Mouse (Mus musculus): ENCODE measurements around the gene Derl2. TPM values are rescaled to one million over a fixed set of nuclear protein-coding genes. Genes with fewer than 3 reads are reported as not detected.

Gene Derl2
- polyA plus RNA-seq, 1 experiment from 2014 or later, result 52.1 TPM

DNA sequence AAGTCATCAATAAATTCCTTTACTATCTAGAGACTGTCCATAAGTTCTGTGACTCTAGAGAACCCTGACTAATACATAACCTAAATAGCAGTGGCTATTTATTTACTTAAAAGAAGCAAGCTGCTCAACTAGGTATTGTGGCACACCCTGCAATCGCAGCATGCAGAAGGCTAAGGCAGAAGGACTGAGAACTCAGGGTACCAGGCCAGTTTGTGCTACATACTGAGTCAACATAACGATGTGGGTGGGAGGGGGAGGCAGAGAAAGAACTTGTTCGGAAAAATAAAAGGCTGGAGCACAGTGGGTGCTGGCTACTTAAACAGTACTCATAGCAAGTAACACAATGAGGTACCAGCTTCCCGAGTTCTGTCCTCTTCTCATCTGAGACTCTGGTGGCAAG lies 18.5 kb downstream of the Derl2 start:
- ATAC-seq (ENCODE audit: low read depth), result no peak
- Histone ChIP-seq H3K4me3 (ENCODE audit: low read length) (no peak overlapping the region), H3K4me1 (replicated peaks; ENCODE audit: control insufficient read depth, insufficient read depth, low read length) (peaks cover 9% of the 10 kb centered on the region), H3K27me3 (ENCODE audit: control insufficient read depth, insufficient read depth, low read depth, low read length) (no peaks in the 10 kb centered on the region), H3K9me3 (ENCODE audit: control insufficient read depth, low read length) (no peaks in the 10 kb centered on the region), H3K27ac (ENCODE audit: low read length) (no peak overlapping the region), H3K9ac (ENCODE audit: low read length) (no peak overlapping the region), H3K36me3 (ENCODE audit: control insufficient read depth, insufficient read depth, low read length) (peaks cover 15% of the 10 kb centered on the region), H3K4me2 (ENCODE audit: low read depth, low read length) (no peak overlapping the region)
- 82% methylated on average over 4 of the region's 4 CpGs for WGBS

- Histone ChIP-seq H3K36me3 (ENCODE audit: control insufficient read depth, insufficient read depth, low read length) (peaks cover 25% of the 10 kb centered on the region), H3K27ac (ENCODE audit: low read length) (peak within 1 kb of the TSS; percentile 13; the same call in 1 of the 2 replicates), H3K9me3 (ENCODE audit: control insufficient read depth, low read length) (no peaks in the 10 kb centered on the region), H3K4me1 (replicated peaks; ENCODE audit: control insufficient read depth, insufficient read depth, low read length) (peaks cover 9% of the 10 kb centered on the region), H3K4me3 (ENCODE audit: low read length) (peak within 1 kb of the TSS; percentile 93), H3K27me3 (ENCODE audit: control insufficient read depth, insufficient read depth, low read depth, low read length) (no peaks in the 10 kb centered on the region), H3K4me2 (ENCODE audit: low read depth, low read length) (peak within 1 kb of the TSS; percentile 80), H3K9ac (ENCODE audit: low read length) (peak within 1 kb of the TSS; percentile 91)
- under 1% methylated on average over 55 of the region's 64 CpGs for WGBS
- ATAC-seq (ENCODE audit: low read depth), result peak; percentile 98
These were observed 36.9 kb downstream of the Derl2 start, which contains the start of gene C1qbp for GRCm38 (mm10) chr11:70982557-70983228. C1qbp (minus strand) TSS chr11:70983026.

GRCm38 (mm10) chr11:70982030-70982429 lies 37.6 kb downstream of the Derl2 start:
- WGBS, result 4% methylated on average over 12 of the region's 12 CpGs
- peaks cover 27% of the 10 kb centered on the region for H3K36me3 ChIP-seq (ENCODE audit: control insufficient read depth, insufficient read depth, low read length)
- peak overlapping the region; percentile 91 for H3K9ac ChIP-seq (ENCODE audit: low read length)
- H3K4me2 ChIP-seq (ENCODE audit: low read depth, low read length), result peak overlapping the region; percentile 80
- H3K4me3 ChIP-seq (ENCODE audit: low read length), result peak overlapping the region; percentile 93
- no peaks in the 10 kb centered on the region for H3K9me3 ChIP-seq (ENCODE audit: control insufficient read depth, low read length)
- H3K27ac ChIP-seq (ENCODE audit: low read length), result no peak overlapping the region
- H3K27me3 ChIP-seq (ENCODE audit: control insufficient read depth, insufficient read depth, low read depth, low read length), result no peaks in the 10 kb centered on the region
- ATAC-seq (ENCODE audit: low read depth), result no peak
- peaks cover 9% of the 10 kb centered on the region for H3K4me1 ChIP-seq (replicated peaks; ENCODE audit: control insufficient read depth, insufficient read depth, low read length)

- no peak for ATAC-seq (ENCODE audit: low read depth)
- H3K36me3 ChIP-seq (ENCODE audit: control insufficient read depth, insufficient read depth, low read length), result peaks cover 21% of the 10 kb centered on the region
- H3K9me3 ChIP-seq (ENCODE audit: control insufficient read depth, low read length), result no peaks in the 10 kb centered on the region
- no peak overlapping the region for H3K9ac ChIP-seq (ENCODE audit: low read length)
- H3K4me2 ChIP-seq (ENCODE audit: low read depth, low read length), result no peak overlapping the region
- H3K4me1 ChIP-seq (replicated peaks; ENCODE audit: control insufficient read depth, insufficient read depth, low read length), result peaks cover 9% of the 10 kb centered on the region
- no peak overlapping the region for H3K4me3 ChIP-seq (ENCODE audit: low read length)
- H3K27me3 ChIP-seq (ENCODE audit: control insufficient read depth, insufficient read depth, low read depth, low read length), result no peaks in the 10 kb centered on the region
- 87% methylated on average over 14 of the region's 14 CpGs for WGBS
- H3K27ac ChIP-seq (ENCODE audit: low read length), result no peak overlapping the region
These were observed 38.7 kb downstream of the Derl2 start for GRCm38 (mm10) chr11:70980751-70981510.

GRCm38 (mm10) chr11:70980232-70980631 lies 39.4 kb downstream of the Derl2 start:
- no peaks in the 10 kb centered on the region for H3K27me3 ChIP-seq (ENCODE audit: control insufficient read depth, insufficient read depth, low read depth, low read length)
- no peaks in the 10 kb centered on the region for H3K9me3 ChIP-seq (ENCODE audit: control insufficient read depth, low read length)
- peaks cover 9% of the 10 kb centered on the region for H3K4me1 ChIP-seq (replicated peaks; ENCODE audit: control insufficient read depth, insufficient read depth, low read length)
- H3K36me3 ChIP-seq (ENCODE audit: control insufficient read depth, insufficient read depth, low read length), result peaks cover 21% of the 10 kb centered on the region
- WGBS, result 88% methylated on average over 6 of the region's 6 CpGs
- no peak overlapping the region for H3K9ac ChIP-seq (ENCODE audit: low read length)
- no peak overlapping the region for H3K4me3 ChIP-seq (ENCODE audit: low read length)
- no peak for ATAC-seq (ENCODE audit: low read depth)
- H3K27ac ChIP-seq (ENCODE audit: low read length), result no peak overlapping the region
- H3K4me2 ChIP-seq (ENCODE audit: low read depth, low read length), result no peak overlapping the region

- WGBS, result 81% methylated on average over 6 of the region's 6 CpGs
These were observed 42.3 kb downstream of the Derl2 start for GRCm38 (mm10) chr11:70977293-70977692.

DNA sequence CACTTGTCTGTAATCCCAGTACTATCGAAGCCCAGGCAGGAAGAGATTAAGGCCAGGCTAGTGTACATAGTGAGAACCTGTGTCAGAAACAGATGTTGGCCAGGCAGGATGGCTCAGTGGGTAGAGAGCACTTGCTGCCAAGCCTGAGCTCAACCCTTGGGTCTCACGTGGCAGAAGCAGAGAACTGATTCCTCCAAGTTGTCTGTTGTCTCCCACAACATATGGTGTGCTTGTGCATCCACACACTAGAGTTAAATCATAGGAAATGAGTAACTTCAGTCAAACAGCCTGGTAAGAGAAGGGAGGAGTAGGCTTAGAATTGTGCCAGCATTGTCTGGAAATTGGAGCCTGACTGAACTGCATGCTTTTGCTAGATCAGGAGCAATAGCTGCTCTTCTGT lies 44.4 kb downstream of the Derl2 start:
- WGBS, result 70% methylated on average over 2 of the region's 2 CpGs
- peaks cover 24% of the 10 kb centered on the region for H3K36me3 ChIP-seq (ENCODE audit: control insufficient read depth, insufficient read depth, low read length)
- H3K9me3 ChIP-seq (ENCODE audit: control insufficient read depth, low read length), result no peaks in the 10 kb centered on the region
- no peaks in the 10 kb centered on the region for H3K27me3 ChIP-seq (ENCODE audit: control insufficient read depth, insufficient read depth, low read depth, low read length)
- no peak for ATAC-seq (ENCODE audit: low read depth)
- H3K4me3 ChIP-seq (ENCODE audit: low read length), result no peak overlapping the region
- no peak overlapping the region for H3K9ac ChIP-seq (ENCODE audit: low read length)
- H3K4me2 ChIP-seq (ENCODE audit: low read depth, low read length), result no peak overlapping the region
- no peak overlapping the region for H3K27ac ChIP-seq (ENCODE audit: low read length)
- H3K4me1 ChIP-seq (replicated peaks; ENCODE audit: control insufficient read depth, insufficient read depth, low read length), result peaks cover 3% of the 10 kb centered on the region; the same call in 1 of the 2 replicates

More at GRCm38 (mm10) chr11:70977293-70977692, 42.3 kb downstream of the Derl2 start:
- H3K4me2 ChIP-seq (ENCODE audit: low read depth, low read length), result no peak overlapping the region
- H3K4me3 ChIP-seq (ENCODE audit: low read length), result no peak overlapping the region
- H3K36me3 ChIP-seq (ENCODE audit: control insufficient read depth, insufficient read depth, low read length), result peaks cover 24% of the 10 kb centered on the region
- H3K27ac ChIP-seq (ENCODE audit: low read length), result no peak overlapping the region
- no peaks in the 10 kb centered on the region for H3K27me3 ChIP-seq (ENCODE audit: control insufficient read depth, insufficient read depth, low read depth, low read length)
- H3K9ac ChIP-seq (ENCODE audit: low read length), result no peak overlapping the region
- H3K9me3 ChIP-seq (ENCODE audit: control insufficient read depth, low read length), result no peaks in the 10 kb centered on the region
- no peak for ATAC-seq (ENCODE audit: low read depth)
- H3K4me1 ChIP-seq (replicated peaks; ENCODE audit: control insufficient read depth, insufficient read depth, low read length), result peaks cover 9% of the 10 kb centered on the region

GRCm38 (mm10) chr11:70973947-70974346 lies 45.7 kb downstream of the Derl2 start:
- no peak for ATAC-seq (ENCODE audit: low read depth)
- Histone ChIP-seq H3K4me1 (replicated peaks; ENCODE audit: control insufficient read depth, insufficient read depth, low read length) (peaks cover 3% of the 10 kb centered on the region; the same call in 1 of the 2 replicates), H3K27me3 (ENCODE audit: control insufficient read depth, insufficient read depth, low read depth, low read length) (no peaks in the 10 kb centered on the region), H3K4me3 (ENCODE audit: low read length) (no peak overlapping the region), H3K27ac (ENCODE audit: low read length) (no peak overlapping the region), H3K9ac (ENCODE audit: low read length) (no peak overlapping the region), H3K4me2 (ENCODE audit: low read depth, low read length) (no peak overlapping the region), H3K9me3 (ENCODE audit: control insufficient read depth, low read length) (no peaks in the 10 kb centered on the region), H3K36me3 (ENCODE audit: control insufficient read depth, insufficient read depth, low read length) (peaks cover 19% of the 10 kb centered on the region)
- 67% methylated on average over 4 of the region's 4 CpGs for WGBS

- ATAC-seq (ENCODE audit: low read depth), result no peak
- no peaks in the 10 kb centered on the region for H3K27me3 ChIP-seq (ENCODE audit: control insufficient read depth, insufficient read depth, low read depth, low read length)
- WGBS, result 60% methylated on average over 1 of the region's 1 CpGs
- H3K4me3 ChIP-seq (ENCODE audit: low read length), result no peak overlapping the region
- H3K9ac ChIP-seq (ENCODE audit: low read length), result no peak overlapping the region
- no peak overlapping the region for H3K4me2 ChIP-seq (ENCODE audit: low read depth, low read length)
- H3K4me1 ChIP-seq (replicated peaks; ENCODE audit: control insufficient read depth, insufficient read depth, low read length), result peaks cover 12% of the 10 kb centered on the region
- H3K36me3 ChIP-seq (ENCODE audit: control insufficient read depth, insufficient read depth, low read length), result peaks cover 12% of the 10 kb centered on the region; the same call in 1 of the 2 replicates
- H3K9me3 ChIP-seq (ENCODE audit: control insufficient read depth, low read length), result no peaks in the 10 kb centered on the region
- H3K27ac ChIP-seq (ENCODE audit: low read length), result no peak overlapping the region
These were observed 47.1 kb downstream of the Derl2 start for GRCm38 (mm10) chr11:70972586-70972985.

All from lung, embryonic 16.5 days (tissue).